11 mouse cellular contexts compared by ENCODE assay signal in genomic region chr5:116538491-116538890, GRCm38 (mm10). TPM values are rescaled to one million over a fixed set of nuclear protein-coding genes. Genes with fewer than 3 reads are reported as not detected.
DNase-seq lines count a peak whose midpoint lies in the region; ATAC-seq and TF ChIP-seq lines count a peak whose summit lies in the region.
"Had no signal": no experiment of that assay in that cellular context is flagged by ENCODE, and none has a peak within 500 bp of the region (broad histone marks: within the 10 kb centered on the region; RNA-seq: fewer than 3 reads in every experiment).

No protein-coding gene starts in this region.

- no peaks in the 10 kb centered on the region for H3K4me1 ChIP-seq in forebrain, embryonic 11.5 days (replicated peaks; ENCODE audit: control insufficient read depth, insufficient read depth, low read length)
- H3K4me1 ChIP-seq in forebrain, embryonic 16.5 days (replicated peaks; ENCODE audit: control insufficient read depth, insufficient read depth, low read length): peaks cover 14% of the 10 kb centered on the region
- no peaks in the 10 kb centered on the region for H3K4me1 ChIP-seq in liver, adult 2 months (ENCODE audit: control insufficient read depth, insufficient read depth, low read length)
- no peaks in the 10 kb centered on the region for H3K4me1 ChIP-seq in ES-E14 (ENCODE audit: control insufficient read depth in 2 of 2, insufficient read depth in 2 of 2, low read length in 2 of 2, poor library complexity in 1 of 2)
- 0 out of 2 replicates have a peak, but pooled peaks cover 3% of the 10 kb centered on the region for H3K4me1 ChIP-seq in embryonic facial prominence, embryonic 10.5 days

- H3K36me3 ChIP-seq in forebrain, embryonic 11.5 days (ENCODE audit: control insufficient read depth, insufficient read depth, low read length): no peaks in the 10 kb centered on the region
- no peaks in the 10 kb centered on the region for H3K36me3 ChIP-seq in forebrain, embryonic 16.5 days (ENCODE audit: control insufficient read depth, insufficient read depth)
- H3K36me3 ChIP-seq in liver, adult 2 months (ENCODE audit: control insufficient read depth, insufficient read depth, low read length): no peaks in the 10 kb centered on the region
- no peaks in the 10 kb centered on the region for H3K36me3 ChIP-seq in ES-E14 (ENCODE audit: control insufficient read depth, insufficient read depth, low read length, poor library complexity, severe bottlenecking)
- no peaks in the 10 kb centered on the region for H3K36me3 ChIP-seq in embryonic facial prominence, embryonic 10.5 days (replicated peaks)

- H3K27ac ChIP-seq in forebrain, embryonic 11.5 days (ENCODE audit: low read depth, low read length): no peak overlapping the region
- no peak overlapping the region for H3K27ac ChIP-seq in forebrain, embryonic 16.5 days (ENCODE audit: low read length)
- H3K27ac ChIP-seq in liver, adult 2 months (replicated peaks; ENCODE audit: insufficient read depth, low read depth, low read length): no peak overlapping the region
- no peak overlapping the region for H3K27ac ChIP-seq in ES-E14 (ENCODE audit: insufficient read depth, low read depth, low read length, poor library complexity, severe bottlenecking)
- H3K27ac ChIP-seq in embryonic facial prominence, embryonic 10.5 days (replicated peaks): no peak overlapping the region

- no peaks in the 10 kb centered on the region for H3K79me2 ChIP-seq in liver, adult 2 months (ENCODE audit: control insufficient read depth, insufficient read depth, low read length)

- H3K4me2 ChIP-seq in forebrain, embryonic 11.5 days (ENCODE audit: low read depth, low read length, severe bottlenecking): no peak overlapping the region
- no peak overlapping the region for H3K4me2 ChIP-seq in forebrain, embryonic 16.5 days (ENCODE audit: low read length)

- 53% methylated on average over 3 of the region's 3 CpGs for WGBS in forebrain, embryonic 11.5 days
- WGBS in forebrain, embryonic 16.5 days: 59% methylated on average over 3 of the region's 3 CpGs
- 54% methylated on average over 3 of the region's 3 CpGs for WGBS in liver, adult 2 months
- 61% methylated on average over 3 of the region's 3 CpGs for WGBS in embryonic facial prominence, embryonic 10.5 days

- in situ Hi-C loops in ES-E14 (cut with MboI; ENCODE audit: low sequenced_read_pairs in 2 of 2, unreplicated experiment in 2 of 2): no loop called here

- H3K4me3 ChIP-seq in forebrain, embryonic 11.5 days (ENCODE audit: low read depth, low read length): no peak overlapping the region
- no peak overlapping the region for H3K4me3 ChIP-seq in forebrain, embryonic 16.5 days (replicated peaks; ENCODE audit: low read length)
- H3K4me3 ChIP-seq in liver, adult 2 months (ENCODE audit: insufficient read depth, low read depth, low read length): no peak overlapping the region
- no peak overlapping the region for H3K4me3 ChIP-seq in ES-E14 (ENCODE audit: insufficient read depth in 1 of 2, low read depth in 1 of 2, low read length in 2 of 2, poor library complexity in 1 of 2, severe bottlenecking in 1 of 2)
- no peak overlapping the region for H3K4me3 ChIP-seq in embryonic facial prominence, embryonic 10.5 days
- H3K4me3 ChIP-seq: erythroblast, embryonic 14.5 days had no signal

- peak; percentile 34 for TF ChIP-seq CTCF in liver, adult 2 months (IDR thresholded peaks at IDR 0.05; ENCODE audit: low read depth, low read length)

- no peak overlapping the region for H3K9ac ChIP-seq in forebrain, embryonic 11.5 days (ENCODE audit: low read length)
- H3K9ac ChIP-seq in forebrain, embryonic 16.5 days (replicated peaks; ENCODE audit: low read depth, low read length): no peak overlapping the region
- no peak overlapping the region for H3K9ac ChIP-seq in liver, adult 2 months (ENCODE audit: low read depth, low read length)
- no peak overlapping the region for H3K9ac ChIP-seq in ES-E14 (ENCODE audit: insufficient read depth, low read depth, low read length, poor library complexity, severe bottlenecking)

- no peaks in the 10 kb centered on the region for H3K27me3 ChIP-seq in forebrain, embryonic 11.5 days (ENCODE audit: control insufficient read depth, insufficient read depth, low read length)
- no peaks in the 10 kb centered on the region for H3K27me3 ChIP-seq in forebrain, embryonic 16.5 days (replicated peaks; ENCODE audit: control insufficient read depth, insufficient read depth, low read length)
- no peaks in the 10 kb centered on the region for H3K27me3 ChIP-seq in liver, adult 2 months (ENCODE audit: control insufficient read depth, insufficient read depth, low read length)
- H3K27me3 ChIP-seq in embryonic facial prominence, embryonic 10.5 days (replicated peaks; ENCODE audit: low read depth, poor library complexity, severe bottlenecking): no peaks in the 10 kb centered on the region

- H3K9me3 ChIP-seq in forebrain, embryonic 11.5 days (ENCODE audit: control insufficient read depth, low read length): no peaks in the 10 kb centered on the region
- no peaks in the 10 kb centered on the region for H3K9me3 ChIP-seq in forebrain, embryonic 16.5 days (ENCODE audit: control insufficient read depth, low read length)
- no peaks in the 10 kb centered on the region for H3K9me3 ChIP-seq in ES-E14 (ENCODE audit: control insufficient read depth, insufficient read depth, low read depth, low read length)
- H3K9me3 ChIP-seq in embryonic facial prominence, embryonic 10.5 days: no peaks in the 10 kb centered on the region

- peak; percentile 68 for DNase-seq in forebrain, embryonic 11.5 days (ENCODE audit: low spot score)
- DNase-seq in liver, adult 2 months (ENCODE audit: extremely low read depth, low read depth, low spot score): no peak
- no peak for DNase-seq in liver
- no peak for DNase-seq in ES-E14 (ENCODE audit: low read depth, low spot score)
- peak; percentile 42 for DNase-seq in embryonic facial prominence, embryonic 10.5 days (ENCODE audit: low spot score)
- no peak for DNase-seq in left cerebral cortex, adult 11 months (ENCODE audit: low spot score)
- DNase-seq: cerebellum, adult 9-11 months; heart, postnatal 36 days had no signal

- no peak for TF ChIP-seq POLR2A in liver, adult 2 months (IDR thresholded peaks at IDR 0.05; ENCODE audit: extremely low read depth, insufficient read depth, low read length)

- no peak for ATAC-seq in forebrain, embryonic 11.5 days (replicated peaks; ENCODE audit: low FRiP score)
- ATAC-seq in forebrain, embryonic 16.5 days: no peak
- ATAC-seq: activated CD4-positive, CD25-positive, alpha-beta regulatory T cell, adult 4 months had no signal

TF ChIP-seq in ES-E14, 5 proteins besides CTCF, POLR2A, EP300 and RAD21:
- peak; percentile 83 for TF ChIP-seq ZNF384 (IDR thresholded peaks at IDR 0.05; ENCODE audit: low read depth, low read length)
- TF ChIP-seq ZC3H11A (IDR thresholded peaks at IDR 0.05; ENCODE audit: borderline replicate concordance, low read depth, low read length): peak; percentile 21; the same call in 1 of the 2 replicates
- TF ChIP-seq HCFC1 (IDR thresholded peaks at IDR 0.05; ENCODE audit: borderline replicate concordance, insufficient read depth, low read length): no peak
TF ChIP-seq in ES-E14: peak in this region for 2.

RNA-seq across cellular contexts. Expression of gene Srrm4, which starts 53.1 kb away (rescaled TPM):
- polyA plus RNA-seq in forebrain, embryonic 11.5 days (2014; fragmentation: Nextera tagmentation; extraction: Ambion mirVana): 19.2 and 19.5 TPM in 2 replicates
- 32.4 and 33.9 TPM in 2 replicates for polyA plus RNA-seq in forebrain, embryonic 16.5 days (2015; fragmentation: Nextera tagmentation; extraction: Ambion mirVana)
- total RNA-seq in liver, adult 2 months (2014; rRNA removed): 0.92 and 1.8 TPM in 2 replicates
- polyA plus RNA-seq in liver, adult 2 months (2012; rRNA removed): 1.3 and 1.9 TPM in 2 replicates
- 0.22 and 0.37 TPM in 2 replicates for total RNA-seq in ES-E14 (2012; rRNA removed)
- 4.3 and 5.6 TPM in 2 replicates for polyA plus RNA-seq in embryonic facial prominence, embryonic 10.5 days (2016; fragmentation: Nextera tagmentation; extraction: Ambion mirVana)
- polyA plus RNA-seq: activated CD4-positive, CD25-positive, alpha-beta regulatory T cell, adult 4 months; erythroblast, embryonic 14.5 days had no signal

Comparison
In these comparisons a context has a peak if more than half of its experiments do, and no peak if none do; other contexts are left out.
1. DNase-seq: peak in forebrain, embryonic 11.5 days (single experiment) and embryonic facial prominence, embryonic 10.5 days (single experiment); none in liver, adult 2 months (single experiment), liver (single experiment), ES-E14 (single experiment) and left cerebral cortex, adult 11 months (single experiment).